ENCODE assay signal across 9 mouse cellular contexts in the genomic region with DNA sequence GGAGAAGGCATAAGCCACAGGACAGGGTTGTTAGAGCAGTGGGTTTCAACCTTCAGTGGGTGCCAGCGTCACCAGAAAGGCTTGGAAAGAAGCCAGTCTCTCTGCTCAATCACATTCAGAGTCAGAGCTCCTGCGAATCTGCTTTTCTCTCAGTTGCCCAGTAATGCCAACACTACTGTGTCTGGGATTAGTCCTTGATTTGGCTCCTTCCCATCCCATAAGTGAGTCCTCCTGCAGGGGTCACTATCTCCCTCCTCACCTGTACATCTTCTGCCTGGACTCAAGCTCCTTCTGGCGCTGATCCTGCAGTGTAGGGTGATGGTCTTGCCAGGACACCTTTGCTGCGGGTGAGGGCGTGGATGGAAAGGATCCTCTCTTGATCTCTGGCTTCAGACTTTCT. TPM values are rescaled to one million over a fixed set of nuclear protein-coding genes. Genes with fewer than 3 reads are reported as not detected.
DNase-seq lines count a peak whose midpoint lies in the region; ATAC-seq and TF ChIP-seq lines count a peak whose summit lies in the region.
"Had no signal": no experiment of that assay in that cellular context is flagged by ENCODE, and none has a peak within 500 bp of the region (broad histone marks: within the 10 kb centered on the region; RNA-seq: fewer than 3 reads in every experiment).

No protein-coding gene starts in this region.

- H3K9ac ChIP-seq in ES-Bruce4 (ENCODE audit: low read depth, poor library complexity, severe bottlenecking), result no peak overlapping the region
- no peak overlapping the region for H3K9ac ChIP-seq in embryonic facial prominence, embryonic 15.5 days
- H3K9ac ChIP-seq in stomach, embryonic 16.5 days (ENCODE audit: low read length), result no peak overlapping the region

- H3K4me2 ChIP-seq in embryonic facial prominence, embryonic 15.5 days (replicated peaks), result peak overlapping the region; percentile 63
- peak overlapping the region; percentile 56; the same call in 1 of the 2 replicates for H3K4me2 ChIP-seq in stomach, embryonic 16.5 days (ENCODE audit: low read depth, low read length)

- peak; percentile 74 for DNase-seq in cerebellum, adult 11-12 months
- DNase-seq in cerebellum, postnatal 4 days (ENCODE audit: low spot score in 2 of 2), result no peak
- peak; percentile 39 for DNase-seq in kidney, postnatal 10 days
- DNase-seq in thymus, adult 18-20 months, result no peak

- TF ChIP-seq CTCF in ES-Bruce4 (IDR thresholded peaks at IDR 0.05; ENCODE audit: low read depth, low read length), result peak; percentile 52

- H3K4me1 ChIP-seq in ES-Bruce4 (ENCODE audit: control insufficient read depth, insufficient read depth, low read length), result no peaks in the 10 kb centered on the region
- peaks cover 14% of the 10 kb centered on the region for H3K4me1 ChIP-seq in embryonic facial prominence, embryonic 15.5 days
- H3K4me1 ChIP-seq in stomach, embryonic 16.5 days (ENCODE audit: control insufficient read depth, insufficient read depth, low read length), result 0 out of 2 replicates have a peak, but pooled peaks cover 4% of the 10 kb centered on the region

- TF ChIP-seq POLR2A in ES-Bruce4 (IDR thresholded peaks at IDR 0.05; ENCODE audit: insufficient read depth, low read length), result no peak

- ATAC-seq in embryonic facial prominence, embryonic 15.5 days (ENCODE audit: insufficient number of reproducible peaks, low FRiP score, low TSS enrichment, low read depth), result no peak
- ATAC-seq in stomach, embryonic 16.5 days (ENCODE audit: insufficient read depth, low FRiP score), result no peak
- ATAC-seq in inflammation-experienced regulatory T-cells, adult 6 months, result no peak

- no peak overlapping the region for H3K27ac ChIP-seq in ES-Bruce4 (ENCODE audit: insufficient read depth, low read length)
- H3K27ac ChIP-seq in embryonic facial prominence, embryonic 15.5 days (replicated peaks), result no peak overlapping the region
- no peak overlapping the region for H3K27ac ChIP-seq in stomach, embryonic 16.5 days (ENCODE audit: low read length)

- no peak for TF ChIP-seq EP300 in ES-Bruce4 (IDR thresholded peaks at IDR 0.05; ENCODE audit: insufficient read depth, low read depth, low read length)

- H3K9me3 ChIP-seq in ES-Bruce4 (replicated peaks; ENCODE audit: control insufficient read depth, insufficient read depth, low read length, poor library complexity, severe bottlenecking), result no peaks in the 10 kb centered on the region
- no peaks in the 10 kb centered on the region for H3K9me3 ChIP-seq in embryonic facial prominence, embryonic 15.5 days (replicated peaks)
- no peaks in the 10 kb centered on the region for H3K9me3 ChIP-seq in stomach, embryonic 16.5 days (replicated peaks; ENCODE audit: control insufficient read depth, low read length)

- no peaks in the 10 kb centered on the region for H3K27me3 ChIP-seq in ES-Bruce4 (ENCODE audit: control insufficient read depth, insufficient read depth, low read length, poor library complexity, severe bottlenecking)
- H3K27me3 ChIP-seq in embryonic facial prominence, embryonic 15.5 days, result peaks cover 24% of the 10 kb centered on the region
- H3K27me3 ChIP-seq in stomach, embryonic 16.5 days (ENCODE audit: control insufficient read depth, insufficient read depth, low read length), result peaks cover 17% of the 10 kb centered on the region

- 5% methylated on average over 5 of the region's 5 CpGs for WGBS in embryonic facial prominence, embryonic 15.5 days
- 5% methylated on average over 5 of the region's 5 CpGs for WGBS in stomach, embryonic 16.5 days

- no peaks in the 10 kb centered on the region for H3K36me3 ChIP-seq in ES-Bruce4 (ENCODE audit: control insufficient read depth, insufficient read depth, low read length, poor library complexity, severe bottlenecking)
- no peaks in the 10 kb centered on the region for H3K36me3 ChIP-seq in embryonic facial prominence, embryonic 15.5 days
- H3K36me3 ChIP-seq in stomach, embryonic 16.5 days (ENCODE audit: control insufficient read depth, insufficient read depth, low read length), result no peaks in the 10 kb centered on the region

- H3K4me3 ChIP-seq in ES-Bruce4 (ENCODE audit: low read depth, low read length), result peak overlapping the region; percentile 7; the same call in 1 of the 2 replicates
- peak overlapping the region; percentile 35 for H3K4me3 ChIP-seq in embryonic facial prominence, embryonic 15.5 days (replicated peaks)
- H3K4me3 ChIP-seq in stomach, embryonic 16.5 days (replicated peaks; ENCODE audit: low read length), result peak overlapping the region; percentile 40; the same call in 1 of the 2 replicates

RNA-seq across cellular contexts. Expression of a gene that starts 0.9 kb away (rescaled TPM):
- not detected in 2 replicates for polyA plus RNA-seq in ES-Bruce4 (2011; ENCODE audit: insufficient read depth, insufficient read length, low read depth, missing spikeins)
- 0.27 and 0.88 TPM in 2 replicates for polyA plus RNA-seq in embryonic facial prominence, embryonic 15.5 days (2015; fragmentation: Nextera tagmentation; extraction: Ambion mirVana)
- 0.35 and 0.42 TPM in 2 replicates for polyA plus RNA-seq in stomach, embryonic 16.5 days (2015; fragmentation: Nextera tagmentation; extraction: Ambion mirVana)
- 1 to 10 TPM; 3.7 to 5.0 (median 3.9) TPM for polyA plus RNA-seq in inflammation-experienced regulatory T-cells, adult 6 months (2017; shearing (Covaris generic))

RNA-seq across cellular contexts. Expression of a gene that starts 40.0 kb away (rescaled TPM):
- polyA plus RNA-seq in ES-Bruce4 (2011; ENCODE audit: insufficient read depth, insufficient read length, low read depth, missing spikeins), result 0.27 TPM in 1 of 2 replicates, not detected in the other
- polyA plus RNA-seq in embryonic facial prominence, embryonic 15.5 days (2015; fragmentation: Nextera tagmentation; extraction: Ambion mirVana), result 28.7 and 30.5 TPM in 2 replicates
- 42.2 and 90.0 TPM in 2 replicates for polyA plus RNA-seq in stomach, embryonic 16.5 days (2015; fragmentation: Nextera tagmentation; extraction: Ambion mirVana)
- polyA plus RNA-seq in inflammation-experienced regulatory T-cells, adult 6 months (2017; shearing (Covaris generic)), result not detected
- polyA plus RNA-seq: C2C12 had no signal

RNA-seq across cellular contexts. Expression of a gene that starts 40.1 kb away (rescaled TPM):
- 0.11 TPM in 1 of 2 replicates, not detected in the other for polyA plus RNA-seq in ES-Bruce4 (2011; ENCODE audit: insufficient read depth, insufficient read length, low read depth, missing spikeins)
- polyA plus RNA-seq in embryonic facial prominence, embryonic 15.5 days (2015; fragmentation: Nextera tagmentation; extraction: Ambion mirVana), result 0.41 and 0.53 TPM in 2 replicates
- not detected in 2 replicates for polyA plus RNA-seq in stomach, embryonic 16.5 days (2015; fragmentation: Nextera tagmentation; extraction: Ambion mirVana)
- under 1 TPM; 0.14 to 0.38 (median 0.17) TPM for polyA plus RNA-seq in inflammation-experienced regulatory T-cells, adult 6 months (2017; shearing (Covaris generic))
- polyA plus RNA-seq: C2C12 had no signal

Comparison
In these comparisons a context has a peak if more than half of its experiments do, and no peak if none do; other contexts are left out.
1. DNase-seq: peak in cerebellum, adult 11-12 months (single experiment) and kidney, postnatal 10 days (single experiment); none in cerebellum, postnatal 4 days (0 of 2) and thymus, adult 18-20 months (0 of 2).
2. RNA of a gene that starts 40.0 kb away (polyA plus RNA-seq): 42.2 to 90.0 TPM in stomach, embryonic 16.5 days and 28.7 to 30.5 TPM in embryonic facial prominence, embryonic 15.5 days; 0.27 TPM in ES-Bruce4 and not detected in inflammation-experienced regulatory T-cells, adult 6 months; every median in the first group is over 10 times any median in the second.
3. Peak in every context shown above with its lines, with median percentiles within 50 percentile points of each other: H3K4me3 ChIP-seq.